Mouse (Mus musculus) ovary, postnatal 36 days (tissue): ENCODE results near the gene Olfr1047.
"Not testable (repeated sequence)": the region's sequence is repeated elsewhere in the genome, so short reads cannot be mapped to it uniquely, and the experiment has no call there.

Experiments
- DNase-seq: peaks from one replicate; pipeline ENCODE4 v3.0.0; 2022; ENCODE audit warnings: low spot score, mixed read lengths

Olfr1047 gene

DNA sequence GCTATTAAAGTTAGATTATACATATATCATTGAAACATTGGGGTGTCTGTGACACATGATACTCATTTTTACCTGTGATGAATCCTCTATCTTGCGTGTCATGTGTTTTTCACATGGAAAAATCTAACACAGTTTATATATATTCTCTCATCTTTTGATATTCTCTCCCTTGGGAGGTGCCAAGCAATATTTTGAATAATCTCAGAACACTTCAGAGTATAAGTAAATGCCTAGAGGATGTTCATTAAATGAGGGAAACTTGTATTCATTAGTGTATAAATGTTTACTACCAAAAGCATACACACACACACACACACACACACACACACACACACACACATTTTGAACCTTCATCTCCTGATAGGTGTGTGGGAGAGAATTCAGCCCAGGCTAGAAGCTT, at the start of gene Olfr1047:
Gene Olfr1047 (minus strand): TSS at position 101 of the 400 bp plus-strand sequence.
- DNase-seq: no peak

DNA sequence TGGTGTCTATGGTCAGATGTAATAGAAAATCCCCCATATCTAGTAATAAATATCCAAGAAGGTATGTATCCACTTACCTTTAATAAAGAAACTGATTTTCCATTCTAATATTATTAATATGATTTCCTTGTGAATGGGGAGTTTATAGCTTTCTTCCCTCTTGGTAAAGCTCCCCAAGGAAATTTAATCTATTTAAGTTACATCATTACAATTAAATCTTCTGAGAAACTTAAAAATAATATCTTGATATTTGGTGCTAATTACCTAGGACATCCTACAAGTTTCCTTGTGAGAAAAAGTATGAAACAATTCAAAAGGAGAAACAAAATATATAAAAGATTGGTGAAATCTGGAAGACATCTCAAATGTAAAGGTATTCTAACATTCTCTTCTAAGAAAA, 47.8 kb upstream of the Olfr1047 start, which contains the start of gene Olfr1051:
Gene Olfr1051 (minus strand): TSS at position 101 of the 400 bp plus-strand sequence.
- DNase-seq: not testable (repeated sequence)

DNA sequence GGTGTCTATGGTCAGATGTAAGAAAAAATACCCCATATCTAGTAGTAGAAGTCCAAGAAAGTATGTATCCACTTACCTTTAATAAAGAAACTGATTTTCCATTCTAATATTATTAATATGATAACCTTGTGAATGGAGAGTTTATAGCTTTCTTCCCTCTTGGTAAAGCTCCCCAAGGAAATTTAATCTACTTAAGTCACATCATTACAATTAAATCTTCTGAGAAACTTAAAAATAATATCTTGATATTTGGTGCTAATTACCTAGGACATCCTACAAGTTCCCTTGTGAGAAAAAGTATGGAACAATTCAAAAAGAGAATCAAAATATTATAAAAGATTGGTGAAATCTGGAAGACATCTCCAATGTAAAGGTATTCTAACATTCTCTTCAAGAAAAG, 27.0 kb upstream of the Olfr1047 start, which contains the start of gene Olfr1049:
Gene Olfr1049 (minus strand): TSS at position 101 of the 400 bp plus-strand sequence.
- not testable (repeated sequence) for DNase-seq

DNA sequence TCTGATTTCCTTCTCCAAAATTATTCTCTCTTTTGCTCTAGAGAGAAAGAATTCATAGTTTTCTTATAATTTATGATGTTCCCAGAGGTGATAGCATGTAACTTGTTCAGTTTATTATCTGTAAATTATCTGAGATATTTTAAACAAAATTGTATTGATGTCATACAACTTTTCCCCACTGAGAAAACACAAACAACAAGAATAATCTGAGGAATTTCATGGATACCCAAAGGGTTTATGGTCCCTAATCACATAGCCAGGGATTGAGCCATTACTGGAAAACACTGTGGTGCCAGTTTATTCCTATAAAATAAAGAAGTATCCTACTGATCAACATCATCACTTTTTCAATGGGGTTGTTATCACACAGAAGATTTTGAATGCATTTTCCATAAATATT, 9.0 kb upstream of the Olfr1047 start, which contains the start of gene Olfr1048:
Gene Olfr1048 (minus strand): TSS at position 101 of the 400 bp plus-strand sequence.
- no peak for DNase-seq

DNA sequence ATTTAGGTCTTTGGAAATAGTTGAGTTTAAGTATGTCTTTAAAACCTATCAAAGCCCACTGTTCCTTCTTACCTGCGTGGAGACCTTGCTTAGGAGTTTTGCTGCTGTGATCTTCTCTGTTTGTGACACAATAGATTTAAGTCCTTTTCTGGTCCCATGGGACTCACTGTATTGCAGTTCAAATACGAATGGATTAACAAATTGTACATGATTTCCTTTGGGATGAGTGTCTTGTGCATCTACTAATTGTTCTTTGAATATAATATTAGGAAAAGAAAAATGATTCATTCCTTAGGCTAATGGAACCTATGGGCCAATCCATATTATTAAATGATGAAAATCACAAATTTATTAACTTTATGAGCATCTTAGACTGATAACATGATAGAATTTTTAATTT, 12.0 kb downstream of the Olfr1047 start, which contains the start of gene Olfr1046:
Gene Olfr1046 (minus strand): TSS at position 101 of the 400 bp plus-strand sequence.
- DNase-seq: no peak

GRCm38 (mm10) chr2:86202909-86203308, 28.3 kb downstream of the Olfr1047 start, which contains the start of gene Olfr1045:
Gene Olfr1045 (minus strand): TSS chr2:86203009.
- no peak for DNase-seq

DNA sequence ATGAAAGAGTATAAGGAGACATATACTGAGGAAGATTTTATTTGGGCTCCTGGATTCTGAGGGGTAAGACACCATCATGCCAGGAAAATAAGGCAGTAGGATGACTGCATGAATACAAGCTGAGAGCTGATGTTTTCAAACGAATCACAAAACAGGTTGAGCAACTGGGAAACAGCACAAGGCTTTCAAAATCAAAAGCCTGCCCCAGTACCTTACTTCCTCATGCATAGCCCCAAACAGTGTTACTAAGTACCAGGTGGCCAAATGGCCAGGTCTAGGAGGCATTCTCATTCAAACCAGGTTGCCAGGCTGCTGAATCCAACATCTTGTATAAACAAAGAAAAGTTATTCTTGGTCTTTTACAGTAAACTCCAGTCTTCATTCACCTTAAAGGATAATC, 35.3 kb downstream of the Olfr1047 start:
- no peak for DNase-seq

DNA sequence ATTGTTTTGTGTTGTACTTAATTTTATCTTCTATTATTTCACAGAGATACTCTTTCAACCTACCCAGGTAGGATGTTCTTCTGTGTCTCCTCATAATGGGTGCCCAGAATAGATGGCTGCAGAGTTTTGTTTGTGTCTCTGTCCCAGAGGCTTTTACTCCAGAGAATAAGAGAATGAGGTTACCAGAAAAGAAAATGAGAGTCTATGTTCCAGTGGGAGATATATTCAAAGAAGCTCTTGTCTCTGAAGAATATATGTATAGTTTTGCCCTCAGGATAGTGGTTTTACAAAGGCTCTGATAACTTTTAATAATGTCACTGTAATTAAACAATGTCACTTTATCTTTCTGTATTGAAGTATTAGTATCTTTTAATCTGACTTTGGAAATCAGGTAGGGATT, 45.6 kb downstream of the Olfr1047 start, which contains the start of gene Olfr52:
Gene Olfr52 (minus strand): TSS at position 101 of the 400 bp plus-strand sequence.
- no peak for DNase-seq

- no peak for DNase-seq
These were observed 51.3 kb downstream of the Olfr1047 start for GRCm38 (mm10) chr2:86179950-86180349.

DNA sequence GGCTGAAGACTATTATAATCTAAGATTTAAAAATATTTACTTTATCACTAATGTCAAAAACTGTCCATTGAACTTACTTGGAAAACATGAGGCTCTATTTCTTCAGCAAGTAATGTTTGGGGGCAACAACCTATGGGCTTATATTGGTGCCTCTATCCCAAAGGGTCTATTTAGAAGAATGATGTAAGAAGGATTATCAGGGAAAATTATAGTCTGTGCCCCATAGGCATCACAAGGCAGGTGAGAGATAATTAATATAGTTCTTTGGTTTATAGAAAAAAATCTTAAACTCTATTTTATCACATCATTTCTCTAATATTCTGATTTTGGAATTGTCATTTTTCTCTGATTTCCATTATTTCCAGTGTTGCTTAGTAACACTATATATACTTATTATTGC, 53.5 kb downstream of the Olfr1047 start, which contains the start of gene Olfr1044:
Gene Olfr1044 (minus strand): TSS at position 101 of the 400 bp plus-strand sequence.
- DNase-seq: no peak
